Mouse (Mus musculus) Muller cell, postnatal 12 days (primary cell): ENCODE data around the gene Gm525.
"Not testable (repeated sequence)": the region's sequence is repeated elsewhere in the genome, so short reads cannot be mapped to it uniquely, and the experiment has no call there.

Experiments used
- DNase-seq: peaks from one replicate; pipeline ENCODE4 v3.0.0-alpha.2; 2015; ENCODE audit errors: inconsistent ontology term

Gm525 gene

GRCm38 (mm10) chr11:89073541-89073940 is at the start of gene Gm525:
Gene Gm525, plus strand, starts transcription at chr11:89073841.
- DNase-seq, result no peak

DNA sequence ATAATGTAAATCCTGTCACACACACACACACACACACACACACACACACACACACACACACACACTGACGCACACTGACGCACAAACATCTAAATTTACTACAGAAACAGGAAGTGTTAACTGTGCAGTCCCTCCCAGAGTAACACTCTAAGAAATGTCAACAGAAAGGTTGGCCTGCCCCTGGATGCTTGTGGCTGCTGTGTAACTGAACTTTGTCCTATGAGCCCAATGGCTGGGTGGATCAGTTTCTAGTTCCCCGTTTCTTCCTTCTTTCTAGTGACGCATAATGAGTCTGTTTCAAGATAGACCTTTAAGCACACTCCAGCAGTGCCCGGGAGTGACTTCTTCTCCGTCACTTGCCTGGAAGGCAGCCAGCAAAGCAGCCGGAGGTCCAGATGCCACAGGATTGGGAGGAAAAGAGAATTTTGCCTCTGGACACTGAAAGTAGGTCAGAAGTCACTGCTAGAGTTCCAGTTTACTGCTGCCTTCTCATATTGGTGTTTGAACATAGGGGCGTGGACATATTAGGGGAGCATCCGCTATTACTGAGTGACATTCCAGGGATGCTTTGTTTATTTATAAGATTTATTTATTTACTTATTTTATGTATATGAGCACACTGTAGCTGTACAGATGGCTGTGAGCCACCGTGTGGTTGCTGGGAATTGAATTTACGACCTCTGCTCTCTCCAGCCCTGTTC is 49.3 kb upstream of the Gm525 start:
- DNase-seq, result peak; percentile 43

- DNase-seq, result no peak
Observed at GRCm38 (mm10) chr11:89025603-89026002, 48.0 kb upstream of the Gm525 start.

GRCm38 (mm10) chr11:89026117-89026516 is 47.5 kb upstream of the Gm525 start:
- no peak for DNase-seq

- no peak for DNase-seq
Observed at GRCm38 (mm10) chr11:89027955-89028361, 45.7 kb upstream of the Gm525 start.

DNA sequence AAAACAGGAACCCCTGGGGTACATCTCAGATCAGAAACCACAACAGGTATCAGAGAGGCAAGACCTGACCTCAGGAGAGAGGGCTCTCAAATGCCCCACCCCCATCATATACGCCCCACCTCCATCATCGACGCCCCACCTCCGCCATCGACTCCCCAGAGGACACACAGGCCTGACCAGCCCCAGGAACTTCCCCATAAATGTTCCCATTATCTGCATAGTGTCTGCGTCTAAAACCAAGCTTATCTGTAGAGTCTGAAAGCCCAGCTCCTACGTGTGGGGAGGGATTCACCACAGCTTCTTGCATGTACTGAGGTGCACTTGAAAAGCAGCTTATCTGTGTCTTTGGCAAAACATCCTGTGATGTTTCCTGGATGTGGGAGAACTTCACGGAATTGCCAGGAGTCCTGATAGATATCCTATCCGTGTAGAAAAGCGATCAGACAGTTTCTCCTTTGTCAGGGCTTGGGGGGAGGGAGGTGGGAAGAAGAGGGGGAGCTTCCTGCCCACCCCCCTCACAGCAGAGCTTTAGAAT is 44.7 kb upstream of the Gm525 start:
- DNase-seq, result no peak

- no peak for DNase-seq
Observed at GRCm38 (mm10) chr11:89030552-89030951, 43.1 kb upstream of the Gm525 start.

DNA sequence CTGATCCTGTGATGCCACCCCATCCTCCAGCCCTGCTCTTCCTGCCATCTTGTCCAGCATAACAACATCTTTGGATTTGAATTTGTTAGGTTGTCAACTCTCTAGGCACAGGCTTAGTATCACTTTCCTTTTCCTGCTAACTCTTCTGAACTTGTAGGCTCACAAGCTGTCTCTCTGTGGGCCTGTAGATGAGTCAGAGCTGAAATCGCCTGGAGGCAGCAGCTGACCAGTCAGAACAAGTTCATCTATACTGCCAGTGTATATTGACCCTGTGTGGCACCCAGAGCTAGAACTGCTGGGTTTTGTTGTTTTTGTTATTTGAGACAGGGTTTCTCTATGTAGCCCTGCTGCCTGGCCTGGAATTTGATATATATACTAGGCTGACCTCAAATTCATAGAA is 42.5 kb upstream of the Gm525 start:
- peak; percentile 33 for DNase-seq

DNA sequence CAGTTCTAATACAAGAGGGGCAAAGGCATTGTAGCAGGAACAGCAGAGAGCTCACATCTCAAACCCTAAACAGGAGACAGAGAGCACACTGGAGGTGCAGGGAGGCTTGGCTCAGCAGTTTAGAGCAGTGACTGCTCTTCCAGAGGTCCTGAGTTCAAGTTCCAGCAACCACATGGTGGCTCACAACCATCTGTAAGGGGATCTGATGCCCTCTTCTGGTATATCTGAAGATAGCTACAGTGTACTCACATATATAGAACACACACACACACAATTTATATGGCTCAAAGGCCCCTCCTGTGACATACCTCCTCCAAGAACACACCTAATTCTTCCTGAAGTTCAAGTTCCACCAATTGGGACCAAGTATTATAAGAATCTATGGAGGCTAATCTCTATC is 39.0 kb upstream of the Gm525 start:
- no peak for DNase-seq

DNA sequence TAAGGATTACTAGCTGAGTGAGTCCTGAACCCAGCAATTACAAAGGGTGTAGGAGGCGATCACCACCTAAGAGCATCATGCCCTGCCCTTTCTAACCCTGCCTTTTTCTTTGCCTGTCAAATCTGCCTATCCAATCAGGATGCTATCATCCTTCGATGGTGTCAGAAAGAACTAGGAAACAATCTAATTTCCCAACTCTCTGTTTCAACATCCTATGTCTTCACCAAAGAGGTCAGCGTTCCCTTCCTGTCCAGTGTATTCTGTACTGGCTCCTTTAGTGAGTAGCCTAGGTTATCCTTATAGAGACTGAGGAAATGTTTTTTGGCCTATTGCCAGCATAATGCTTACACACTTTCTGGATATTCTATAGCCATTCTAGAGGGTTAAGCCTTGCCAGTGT is 38.1 kb upstream of the Gm525 start:
- no peak for DNase-seq

DNA sequence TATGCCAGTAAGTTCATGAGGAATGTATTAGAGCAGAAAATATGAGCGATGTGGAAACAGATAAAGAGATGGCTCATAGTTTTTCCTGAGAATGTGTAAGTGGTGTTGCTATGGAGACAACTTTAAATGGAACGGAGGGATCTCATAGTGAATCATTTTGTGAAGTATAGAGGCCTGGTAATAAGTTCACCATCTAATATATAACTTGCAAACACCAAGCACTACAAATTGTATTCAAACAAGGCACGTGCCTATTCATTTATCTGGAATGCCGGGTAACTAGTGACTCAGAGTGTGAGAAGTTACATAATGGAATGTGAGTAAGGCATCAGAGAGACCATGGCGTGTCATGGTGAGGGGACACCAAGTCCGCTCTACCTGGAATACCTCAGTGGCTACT is 35.1 kb upstream of the Gm525 start:
- DNase-seq, result peak; percentile 79

- DNase-seq, result peak; percentile 29
Observed at GRCm38 (mm10) chr11:89039325-89039724, 34.3 kb upstream of the Gm525 start.

- not testable (repeated sequence) for DNase-seq
Observed at GRCm38 (mm10) chr11:89041073-89041472, 32.6 kb upstream of the Gm525 start.

- no peak for DNase-seq
Observed at GRCm38 (mm10) chr11:89043046-89043445, 30.6 kb upstream of the Gm525 start.

DNA sequence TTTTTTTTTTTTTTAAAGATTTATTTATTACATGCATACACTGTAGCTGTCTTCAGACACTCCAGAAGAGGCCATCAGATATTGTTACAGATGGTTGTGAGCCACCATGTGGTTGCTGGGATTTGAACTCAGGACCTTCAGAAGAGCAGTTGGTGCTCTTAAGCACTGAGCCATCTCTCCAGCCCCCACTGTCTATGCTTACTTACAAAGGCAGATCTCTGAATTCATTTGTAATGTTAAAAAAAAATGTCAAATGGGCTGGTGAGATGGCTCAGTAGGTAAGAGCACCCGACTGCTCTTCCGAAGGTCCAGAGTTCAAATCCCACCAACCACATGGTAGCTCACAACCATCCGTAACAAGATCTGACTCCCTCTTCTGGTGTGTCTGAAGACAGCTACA is 28.1 kb upstream of the Gm525 start:
- not testable (repeated sequence) for DNase-seq

DNA sequence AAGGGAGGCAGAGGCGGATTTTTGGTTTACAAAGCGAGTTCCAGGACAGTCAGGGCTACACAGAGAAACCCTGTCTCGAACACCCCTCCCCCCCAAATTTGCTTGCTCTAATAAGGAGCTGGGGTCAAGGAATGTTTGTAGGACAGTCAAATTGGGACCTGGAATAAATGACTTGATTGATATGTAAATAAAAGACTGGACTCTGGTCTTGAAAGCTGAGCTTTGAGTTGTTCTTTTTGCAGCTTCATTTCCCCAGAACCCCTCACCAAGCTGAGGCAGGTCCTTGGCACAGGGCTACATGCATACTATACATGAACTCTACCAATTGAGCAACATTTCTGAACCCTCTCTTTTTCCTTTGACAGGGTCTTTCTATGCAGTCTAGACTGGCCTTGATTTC is 27.6 kb upstream of the Gm525 start:
- no peak for DNase-seq

DNA sequence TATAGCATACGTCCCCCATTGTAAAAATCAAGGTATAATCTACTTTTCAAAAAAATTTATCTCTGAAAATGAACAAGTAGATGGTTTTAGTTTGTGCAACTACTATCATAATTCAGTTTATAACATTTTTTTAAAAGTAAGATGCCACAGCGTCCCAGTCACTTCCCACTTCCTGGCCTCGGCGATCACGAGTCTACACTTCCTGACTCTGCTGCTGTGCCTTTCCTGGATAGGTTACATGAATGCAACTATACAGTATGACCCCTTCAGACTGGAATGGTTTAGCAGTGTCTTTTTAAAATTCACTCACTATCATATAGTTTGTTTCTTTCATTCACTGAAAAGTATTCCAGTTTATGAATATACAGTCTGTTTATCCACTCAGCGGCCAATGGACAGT is 21.9 kb upstream of the Gm525 start:
- DNase-seq, result no peak

DNA sequence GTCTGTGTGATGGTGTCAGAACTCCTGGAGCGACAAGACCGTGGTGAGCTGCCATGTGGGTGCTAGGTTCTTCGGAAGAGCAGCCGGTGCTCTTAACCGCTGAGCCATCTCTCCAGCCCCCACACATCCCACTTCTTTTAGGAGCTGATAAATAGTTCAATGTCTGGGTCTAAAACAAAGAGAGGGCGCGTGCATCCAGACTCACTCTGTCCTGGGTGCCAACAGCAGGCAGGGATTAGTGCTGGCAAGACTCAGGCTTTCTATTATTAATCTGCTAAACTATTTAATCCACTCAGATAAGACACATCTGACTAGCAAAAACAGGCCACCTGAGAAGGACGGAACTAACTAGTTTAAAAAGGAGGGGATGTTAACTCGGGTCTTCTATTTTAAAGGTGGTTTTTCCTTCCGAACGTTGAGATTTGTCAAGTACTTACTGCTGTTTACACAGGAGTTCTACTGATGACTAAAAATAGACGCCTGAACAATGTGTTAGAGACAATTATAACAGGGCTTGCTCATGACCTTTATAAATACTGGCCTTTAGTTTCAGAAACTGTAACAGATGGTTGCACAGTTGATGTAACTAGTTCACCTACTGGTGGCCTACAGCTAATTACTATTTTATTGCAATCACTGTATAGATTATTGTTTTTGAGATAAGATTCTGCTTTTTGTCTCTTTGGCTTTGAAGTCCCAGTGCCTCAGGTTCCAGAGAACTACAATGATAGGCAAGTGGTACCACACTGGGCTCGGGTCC is 17.5 kb upstream of the Gm525 start:
- DNase-seq, result no peak

GRCm38 (mm10) chr11:89058515-89059270 is 14.9 kb upstream of the Gm525 start:
- DNase-seq, result peak; percentile 3

GRCm38 (mm10) chr11:89059919-89060422 is 13.7 kb upstream of the Gm525 start:
- no peak for DNase-seq

DNA sequence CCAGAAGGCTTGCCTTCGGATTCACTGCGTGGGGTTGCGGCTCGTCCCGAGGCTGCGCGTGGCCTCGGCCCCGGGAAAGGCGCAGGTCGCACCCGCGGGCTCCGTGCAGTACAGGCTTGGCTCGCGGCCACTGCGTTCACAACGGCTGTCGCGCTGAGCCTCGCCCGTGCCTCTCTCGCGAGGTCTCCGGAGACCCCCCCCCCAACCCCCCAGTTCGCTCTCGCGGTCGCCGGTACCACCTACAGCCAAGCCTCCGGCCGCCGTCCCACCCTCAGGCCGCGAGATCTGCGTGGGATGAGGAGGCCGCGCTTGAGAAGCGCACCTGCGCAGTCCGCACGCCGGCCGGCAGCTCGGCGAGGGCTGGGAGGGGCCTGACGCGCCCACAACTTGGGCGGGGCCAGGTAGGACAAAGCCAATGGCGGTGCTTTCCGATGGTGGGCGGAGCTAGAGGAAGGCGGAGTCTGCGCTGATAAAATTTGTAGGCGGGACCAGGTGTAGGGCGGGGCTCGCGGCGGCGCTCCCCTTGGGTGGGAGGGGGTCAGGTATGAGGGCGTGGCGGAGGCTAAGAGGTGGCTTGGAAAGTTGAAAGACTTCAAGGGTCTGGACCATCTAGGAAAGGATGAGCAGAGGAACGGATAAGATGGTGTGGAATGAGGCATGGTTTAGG is 13.1 kb upstream of the Gm525 start:
- DNase-seq, result peak; percentile 95

DNA sequence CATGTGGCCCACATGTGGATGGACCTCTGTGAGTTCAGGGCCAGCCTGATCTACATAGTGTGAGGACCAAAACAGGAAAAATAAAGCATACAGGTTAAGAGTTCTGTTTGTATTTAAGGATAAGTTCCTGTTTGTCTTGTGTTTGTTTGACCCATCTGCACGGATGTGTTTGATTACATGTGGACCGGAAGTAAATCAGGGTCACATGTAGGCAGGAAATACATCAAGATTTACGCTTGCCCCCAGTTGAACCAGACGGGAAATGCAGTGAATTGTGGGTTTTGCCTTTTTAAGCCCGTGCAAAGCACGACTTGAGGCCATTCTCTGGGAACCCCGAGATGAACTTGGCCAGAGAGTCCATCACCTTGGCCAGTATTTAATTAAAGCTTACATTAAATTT is 12.3 kb upstream of the Gm525 start:
- no peak for DNase-seq
